Mouse (Mus musculus) T-cell, adult 66 days (primary cell): Measurements from ENCODE around the gene Ucp3. TPM values are rescaled to one million over a fixed set of nuclear protein-coding genes. Genes with fewer than 3 reads are reported as not detected.

Experiments used
- total RNA-seq, 2 experiments: library from RNA; stranded (reverse); gene quantifications; 3 replicates in 1 of 2; 4 replicates in 1 of 2; pipeline ENCODE4 v1.2.4; 2023

The Ucp3 gene
- 1 to 10 TPM in 1 of 2 experiments, under 1 TPM in 1; 0.99 to 1.5 TPM for total RNA-seq

DNA sequence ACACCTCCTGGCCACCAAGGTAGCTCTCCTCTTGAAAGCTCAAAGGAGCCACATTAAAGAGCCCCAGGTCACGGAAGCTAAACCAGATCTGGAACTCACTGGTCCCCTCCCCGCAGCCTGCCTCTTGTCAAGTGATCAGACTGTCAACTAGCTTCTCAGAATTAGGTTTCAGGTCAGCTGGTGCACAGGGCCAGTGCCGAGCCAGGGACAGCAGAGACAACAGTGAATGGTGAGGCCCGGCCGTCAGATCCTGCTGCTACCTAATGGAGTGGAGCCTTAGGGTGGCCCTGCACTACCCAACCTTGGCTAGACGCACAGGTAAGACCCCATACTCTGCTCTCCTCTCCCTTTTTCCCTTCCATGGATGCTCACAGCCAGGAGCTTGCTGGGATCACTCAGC, at the start of gene Ucp3:
Gene Ucp3 (plus strand): TSS at position 214 of the 400 bp plus-strand sequence.

DNA sequence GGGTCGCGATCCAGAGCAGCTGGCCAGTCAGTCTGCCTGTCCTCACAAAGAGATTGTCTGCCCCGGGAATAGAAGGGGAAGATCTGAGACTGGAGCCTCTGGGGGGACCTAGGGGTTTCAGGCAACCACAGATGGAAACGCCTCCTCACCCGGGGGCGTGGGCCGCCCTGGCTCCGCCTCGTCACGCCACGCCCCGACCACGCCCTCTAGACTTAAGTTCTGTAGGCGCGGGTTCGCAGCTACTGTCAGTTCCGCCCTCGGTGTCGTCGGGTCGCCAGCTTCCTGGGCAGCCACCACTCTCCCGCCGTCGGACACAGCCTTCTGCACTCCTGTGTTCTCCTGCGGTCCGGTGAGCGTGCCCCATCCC, 20.3 kb downstream of the Ucp3 start, which contains the start of gene Ucp2:
Gene Ucp2 (plus strand): TSS at position 221 of the 367 bp plus-strand sequence.

DNA sequence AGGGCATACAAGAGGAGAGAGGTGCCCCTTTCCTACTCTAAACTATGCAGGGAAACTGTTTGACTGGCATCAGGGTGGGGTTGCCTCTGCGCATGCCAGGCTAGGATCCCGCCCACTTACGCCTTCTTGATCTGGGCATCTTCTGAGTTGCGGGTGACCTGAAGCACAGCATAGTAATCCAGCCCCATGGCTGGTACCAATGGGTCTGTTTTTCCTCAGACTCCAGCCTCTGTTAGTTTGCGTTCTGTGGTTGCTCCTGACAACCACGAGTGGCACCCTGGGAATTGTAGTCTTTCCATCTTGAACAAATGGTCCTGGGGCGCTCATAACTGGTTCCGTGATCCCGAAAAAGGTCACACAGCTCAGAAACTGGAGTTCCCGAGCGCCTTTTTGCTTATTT, 41.8 kb downstream of the Ucp3 start, which contains the start of gene Dnajb13:
Gene Dnajb13 (minus strand): TSS at position 388 of the 400 bp plus-strand sequence.

Other genes starting within 250 kb of the Ucp3 start
- gene Pgm2l1, start 245.6 kb upstream of the Ucp3 start, total RNA-seq: 10 to 100 TPM; 28.4 to 35.0 TPM
- 1 to 10 TPM in 1 of 2 experiments, under 1 TPM in 1; 0.47 to 1.2 TPM for gene P4ha3, start 187.5 kb upstream of the Ucp3 start, total RNA-seq
- gene C2cd3, start 100.8 kb upstream of the Ucp3 start, total RNA-seq: 10 to 100 TPM; 73.5 to 77.0 TPM
- gene Ppme1, start 100.7 kb upstream of the Ucp3 start, total RNA-seq: 10 to 100 TPM; 50.6 to 54.5 TPM
- gene Ucp2, start 20.3 kb downstream of the Ucp3 start, total RNA-seq: 100 to 1,000 TPM; 625 to 675 TPM
- 1 to 10 TPM; 3.0 to 3.8 TPM for gene Dnajb13, start 42.0 kb downstream of the Ucp3 start, total RNA-seq
- 1 to 10 TPM; 5.5 to 7.2 TPM for gene Coa4, start 64.1 kb downstream of the Ucp3 start, total RNA-seq
- 10 to 100 TPM; 50.9 to 55.1 TPM for gene Rab6a, start 134.4 kb downstream of the Ucp3 start, total RNA-seq
- 10 to 100 TPM; 29.9 to 32.3 TPM for gene Mrpl48, start 135.3 kb downstream of the Ucp3 start, total RNA-seq
- gene Plekhb1, start 189.4 kb downstream of the Ucp3 start, total RNA-seq: not detected
- 10 to 100 TPM; 46.0 to 51.9 TPM for gene Fam168a, start 233.6 kb downstream of the Ucp3 start, total RNA-seq